Comparison of ENCODE assay signal across 8 mouse cellular contexts in the genomic region with DNA sequence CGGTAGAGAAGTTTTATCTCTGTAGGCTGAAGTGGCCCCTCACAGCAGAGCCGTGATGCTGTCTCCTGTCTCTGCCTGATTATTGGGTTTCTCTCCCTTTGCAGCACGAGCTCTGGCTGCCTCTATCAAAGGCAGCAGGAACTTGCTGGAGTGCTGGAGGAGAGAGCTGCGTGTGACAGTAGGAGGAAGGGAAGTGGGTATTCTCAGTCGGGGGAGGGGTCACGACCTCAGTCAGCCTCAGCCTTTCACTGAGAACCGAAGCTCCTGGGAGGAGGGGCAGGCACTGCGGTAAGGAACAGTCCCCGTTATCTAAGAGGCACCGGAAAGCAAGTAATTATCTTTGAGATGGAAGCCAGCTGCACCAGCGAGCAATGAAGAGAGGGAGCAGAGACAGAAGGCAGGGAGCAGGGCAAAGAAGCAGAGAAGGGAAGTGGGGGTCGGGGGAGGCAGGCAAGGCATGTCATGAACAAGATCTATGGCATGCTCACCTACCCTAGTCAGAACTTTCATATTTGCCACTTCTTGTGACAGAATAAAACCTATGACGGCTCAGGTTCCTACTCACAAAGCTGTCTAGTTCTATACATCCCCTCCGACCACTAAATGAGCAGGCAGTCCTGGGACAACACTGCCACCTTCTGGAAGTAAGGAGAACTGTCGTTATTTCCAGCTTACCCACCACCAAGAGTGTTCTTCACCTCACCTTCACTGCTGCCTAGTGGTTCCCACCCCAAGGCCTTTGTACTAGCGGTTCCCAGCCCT.
DNase-seq lines count a peak whose midpoint lies in the region; ATAC-seq and TF ChIP-seq lines count a peak whose summit lies in the region.

No protein-coding gene starts in this region.

- TF ChIP-seq CTCF in Patski (IDR thresholded peaks at IDR 0.05) = peak; percentile 85

- CTCF ChIA-PET in Patski (lab: Charles Lee) = interaction anchor here (0.8 to 3.7 kb wide), 23 partner anchors 8 to 175 kb away, joined by 3 to 68 read pairs (median 4); no protein-coding TSS in a partner anchor

- peak overlapping the region; percentile 27 for H3K4me3 ChIP-seq in embryonic facial prominence, embryonic 12.5 days
- peak overlapping the region; percentile 4; the same call in 1 of the 2 replicates for H3K4me3 ChIP-seq in midbrain, embryonic 11.5 days (ENCODE audit: low read depth, low read length)
- peak overlapping the region; percentile 13 for H3K4me3 ChIP-seq in stomach, embryonic 14.5 days (ENCODE audit: low read depth, low read length)

- H3K4me1 ChIP-seq in embryonic facial prominence, embryonic 12.5 days = 0 out of 2 replicates have a peak, but pooled peaks cover 8% of the 10 kb centered on the region
- H3K4me1 ChIP-seq in midbrain, embryonic 11.5 days (ENCODE audit: control insufficient read depth, insufficient read depth, low read length) = peaks cover 10% of the 10 kb centered on the region
- H3K4me1 ChIP-seq in stomach, embryonic 14.5 days (ENCODE audit: control insufficient read depth, insufficient read depth, low read length) = peaks cover 5% of the 10 kb centered on the region; the same call in 1 of the 2 replicates

- WGBS in embryonic facial prominence, embryonic 12.5 days = 4% methylated on average over 16 of the region's 16 CpGs
- WGBS in midbrain, embryonic 11.5 days = 7% methylated on average over 16 of the region's 16 CpGs
- WGBS in stomach, embryonic 14.5 days = 3% methylated on average over 16 of the region's 16 CpGs

- in situ Hi-C loops in Patski (cut with MboI; ENCODE audit: low pct_unique_long_range_greater_than_20kb) = loop anchor here (25.0 kb wide), 3 partner anchors 485 to 885 kb away; a partner anchor contains a TSS

- H3K4me2 ChIP-seq in embryonic facial prominence, embryonic 12.5 days (replicated peaks) = peak overlapping the region; percentile 48
- peak overlapping the region; percentile 35 for H3K4me2 ChIP-seq in midbrain, embryonic 11.5 days
- peak overlapping the region; percentile 42 for H3K4me2 ChIP-seq in stomach, embryonic 14.5 days (replicated peaks; ENCODE audit: low read depth, low read length)

- peak; percentile 30 for DNase-seq in adrenal gland, adult 2 months
- DNase-seq in adrenal gland, adult 8-10 months = no peak
- no peak for DNase-seq in Patski (ENCODE audit: low read depth, low spot score)
- peak; percentile 32 for DNase-seq in heart, postnatal 4 days
- peak; percentile 33 to 54 for DNase-seq in layer of hippocampus, postnatal 36 days
- DNase-seq in midbrain, embryonic 11.5 days (ENCODE audit: low spot score, missing footprints) = peak; percentile 98

- peak; percentile 44 for ATAC-seq in Patski
- ATAC-seq in embryonic facial prominence, embryonic 12.5 days (ENCODE audit: insufficient number of reproducible peaks, insufficient read depth, low FRiP score, low TSS enrichment) = peak; percentile 74
- ATAC-seq in midbrain, embryonic 11.5 days (ENCODE audit: low FRiP score) = peak; percentile 79
- ATAC-seq in stomach, embryonic 14.5 days (ENCODE audit: insufficient number of reproducible peaks, insufficient read depth, low FRiP score, low read depth) = peak; percentile 71; the same call in 1 of the 2 replicates

- H3K36me3 ChIP-seq in embryonic facial prominence, embryonic 12.5 days = no peaks in the 10 kb centered on the region
- H3K36me3 ChIP-seq in midbrain, embryonic 11.5 days (ENCODE audit: control insufficient read depth, insufficient read depth, low read length) = no peaks in the 10 kb centered on the region
- H3K36me3 ChIP-seq in stomach, embryonic 14.5 days (ENCODE audit: control insufficient read depth, insufficient read depth, low read length) = no peaks in the 10 kb centered on the region

- no peaks in the 10 kb centered on the region for H3K27me3 ChIP-seq in Patski
- H3K27me3 ChIP-seq in embryonic facial prominence, embryonic 12.5 days = no peaks in the 10 kb centered on the region
- no peaks in the 10 kb centered on the region for H3K27me3 ChIP-seq in midbrain, embryonic 11.5 days (ENCODE audit: control insufficient read depth, insufficient read depth, low read length)
- no peaks in the 10 kb centered on the region for H3K27me3 ChIP-seq in stomach, embryonic 14.5 days (ENCODE audit: control insufficient read depth, insufficient read depth, low read length)

- 0 out of 2 replicates have a peak overlapping the region, but pooled peaks have one; percentile 68 for H3K27ac ChIP-seq in embryonic facial prominence, embryonic 12.5 days
- 0 out of 2 replicates have a peak overlapping the region, but pooled peaks have one; percentile 15 for H3K27ac ChIP-seq in midbrain, embryonic 11.5 days (ENCODE audit: low read depth, low read length)
- H3K27ac ChIP-seq in stomach, embryonic 14.5 days (ENCODE audit: low read length) = peak overlapping the region; percentile 36; the same call in 1 of the 2 replicates

- POLR2A ChIA-PET in Patski (lab: Charles Lee) = interaction anchor here (0.6 to 1.1 kb wide), 4 partner anchors 11 to 171 kb away, joined by 3 to 9 read pairs (median 4); no protein-coding TSS in a partner anchor

- no peak overlapping the region for H3K9ac ChIP-seq in embryonic facial prominence, embryonic 12.5 days
- no peak overlapping the region for H3K9ac ChIP-seq in midbrain, embryonic 11.5 days (ENCODE audit: low read length)
- no peak overlapping the region for H3K9ac ChIP-seq in stomach, embryonic 14.5 days (replicated peaks; ENCODE audit: low read depth, low read length)

- H3K9me3 ChIP-seq in embryonic facial prominence, embryonic 12.5 days = no peaks in the 10 kb centered on the region
- no peaks in the 10 kb centered on the region for H3K9me3 ChIP-seq in midbrain, embryonic 11.5 days (ENCODE audit: control insufficient read depth, low read length)
- H3K9me3 ChIP-seq in stomach, embryonic 14.5 days (ENCODE audit: control insufficient read depth, low read depth, low read length) = no peaks in the 10 kb centered on the region

Comparison
In these comparisons a context has a peak if more than half of its experiments do, and no peak if none do; other contexts are left out.
1. DNase-seq: peak in adrenal gland, adult 2 months (single experiment), heart, postnatal 4 days (single experiment), layer of hippocampus, postnatal 36 days (2 of 2) and midbrain, embryonic 11.5 days (single experiment); none in adrenal gland, adult 8-10 months (single experiment) and Patski (single experiment).
2. H3K27ac ChIP-seq: peak in every context shown above with its lines; median percentile 68 in embryonic facial prominence, embryonic 12.5 days; 36 in stomach, embryonic 14.5 days; 15 in midbrain, embryonic 11.5 days.
3. Peak in every context shown above with its lines, with median percentiles within 50 percentile points of each other: ATAC-seq, H3K4me2 ChIP-seq and H3K4me3 ChIP-seq.